Mouse (Mus musculus) CH12.LX (cell line): ENCODE measurements around the gene Brd3.

Experiments used
- CTCF ChIP-seq, 2 experiments: IDR thresholded peaks in 1 of 2; conservative IDR thresholded peaks in 1 of 2; 2 replicates each; pipeline ENCODE4 v1.5.1; 2011 to 2012; ENCODE audit warnings: low read depth in 2 of 2, low read length in 2 of 2, improper control_type of control experiment in 1 of 2, inconsistent platforms in 1 of 2, mild to moderate bottlenecking in 1 of 2, moderate library complexity in 1 of 2
- RCOR1 ChIP-seq: conservative IDR thresholded peaks from 2 replicates; pipeline ENCODE4 v1.6.1; 2012; ENCODE audit warnings: low read depth, mild to moderate bottlenecking, inconsistent platforms, low read length, improper control_type of control experiment

DNA sequence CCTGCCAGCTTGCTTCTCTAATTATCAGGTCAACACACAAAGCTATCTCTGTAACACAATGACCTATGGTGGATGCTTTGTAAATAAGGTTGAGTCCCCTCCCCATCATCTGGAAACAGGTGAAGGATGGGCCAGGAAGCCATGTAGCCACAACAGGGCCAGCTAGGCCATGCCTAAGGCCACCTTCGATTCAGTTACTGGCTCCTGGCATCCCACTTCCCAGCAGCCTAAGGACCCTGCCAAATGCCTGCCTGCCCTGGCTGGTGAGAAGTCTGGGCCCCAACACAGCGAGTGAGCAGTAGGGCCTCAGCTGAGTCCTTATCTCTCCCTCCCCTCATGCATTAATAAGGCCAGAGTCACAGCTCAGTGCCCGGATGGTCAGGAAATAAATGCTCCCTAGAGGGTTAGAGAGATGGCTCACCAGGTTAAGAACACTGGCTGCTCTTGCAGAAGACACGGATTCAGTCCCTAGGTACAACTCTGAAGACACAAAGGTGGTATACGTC is 89.8 kb downstream of the Brd3 start:
- TF ChIP-seq CTCF (conservative IDR thresholded peaks at IDR 0.05 in 1 of 2, IDR thresholded peaks at IDR 0.05 in 1 of 2; ENCODE audit: low read depth in 2 of 2, low read length in 2 of 2) (no peak), RCOR1 (no peak)
